Mouse (Mus musculus): ENCODE data around the gene Bmpr1b. TPM values are rescaled to one million over a fixed set of nuclear protein-coding genes. Genes with fewer than 3 reads are reported as not detected.

Gene Bmpr1b
- polyA plus RNA-seq, 1 experiment from 2014 or later = 2.7 TPM

DNA sequence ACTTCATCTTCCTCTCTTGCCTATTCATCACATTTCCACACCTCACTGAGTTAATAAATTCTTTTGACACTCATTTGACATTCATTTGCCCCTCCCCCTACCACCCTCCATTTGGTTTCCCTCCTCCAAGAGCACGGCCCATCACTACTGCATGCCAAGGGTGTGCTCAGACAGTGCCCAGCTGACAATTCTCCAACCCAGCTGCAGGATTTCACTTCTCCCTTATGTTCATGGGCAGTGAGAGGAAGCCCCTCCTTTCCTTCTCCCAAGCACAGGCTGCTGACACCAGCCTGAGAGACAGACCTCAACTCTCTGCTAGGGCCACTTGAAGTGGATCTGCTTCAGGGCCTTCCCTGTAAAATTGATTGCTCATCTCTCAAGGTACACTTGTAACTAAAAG is 371.4 kb downstream of the Bmpr1b start:
- no peak overlapping the region for H3K9ac ChIP-seq (ENCODE audit: low read length)
- WGBS = 11% methylated on average over 1 of the region's 1 CpGs
- H3K4me3 ChIP-seq (ENCODE audit: low read depth, low read length) = no peak overlapping the region
- H3K4me2 ChIP-seq (replicated peaks; ENCODE audit: low read depth) = no peak overlapping the region
- TF ChIP-seq EP300 (optimal IDR thresholded peaks at IDR 0.05) = no peak
- TF ChIP-seq CTCF (IDR thresholded peaks at IDR 0.05; ENCODE audit: low read depth) = no peak
- no peaks in the 10 kb centered on the region for H3K4me1 ChIP-seq (replicated peaks; ENCODE audit: control insufficient read depth, insufficient read depth)
- no peaks in the 10 kb centered on the region for H3K36me3 ChIP-seq (ENCODE audit: control insufficient read depth, insufficient read depth, low read length)
- no peak for ATAC-seq (ENCODE audit: low FRiP score, low TSS enrichment)
- no peaks in the 10 kb centered on the region for H3K9me3 ChIP-seq (ENCODE audit: control insufficient read depth, low read length)
- H3K27me3 ChIP-seq (ENCODE audit: control insufficient read depth, insufficient read depth, low read length) = no peaks in the 10 kb centered on the region
- no peak for DNase-seq (ENCODE audit: low spot score)
- no peak overlapping the region for H3K27ac ChIP-seq (replicated peaks)

DNA sequence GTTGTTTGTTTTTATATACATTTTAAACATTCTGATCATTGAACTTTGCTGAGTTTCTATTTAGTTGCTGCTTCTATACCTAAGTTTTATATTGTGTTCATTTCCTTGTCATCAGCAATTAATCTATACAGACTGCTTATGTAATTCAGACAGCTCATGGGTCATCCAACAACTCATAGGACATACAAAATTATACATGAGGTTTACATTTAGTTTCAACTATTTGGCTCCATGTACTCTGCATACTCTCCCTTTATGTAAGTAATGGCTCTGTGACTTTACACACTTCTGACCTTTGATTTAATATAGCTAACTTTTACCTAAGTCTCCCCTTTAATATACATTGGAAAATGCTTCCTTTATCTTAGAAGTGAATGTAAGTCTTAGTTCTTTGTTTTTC is 371.9 kb downstream of the Bmpr1b start:
- Histone ChIP-seq H3K4me3 (ENCODE audit: low read depth, low read length) (no peak overlapping the region), H3K36me3 (ENCODE audit: control insufficient read depth, insufficient read depth, low read length) (no peaks in the 10 kb centered on the region), H3K9me3 (ENCODE audit: control insufficient read depth, low read length) (no peaks in the 10 kb centered on the region), H3K9ac (ENCODE audit: low read length) (no peak overlapping the region), H3K27me3 (ENCODE audit: control insufficient read depth, insufficient read depth, low read length) (no peaks in the 10 kb centered on the region), H3K27ac (replicated peaks) (no peak overlapping the region), H3K4me2 (replicated peaks; ENCODE audit: low read depth) (no peak overlapping the region), H3K4me1 (replicated peaks; ENCODE audit: control insufficient read depth, insufficient read depth) (no peaks in the 10 kb centered on the region)
- no peak for TF ChIP-seq EP300 (optimal IDR thresholded peaks at IDR 0.05)
- no peak for TF ChIP-seq CTCF (IDR thresholded peaks at IDR 0.05; ENCODE audit: low read depth)
- ATAC-seq (ENCODE audit: low FRiP score, low TSS enrichment) (no peak), DNase-seq (ENCODE audit: low spot score) (no peak)

DNA sequence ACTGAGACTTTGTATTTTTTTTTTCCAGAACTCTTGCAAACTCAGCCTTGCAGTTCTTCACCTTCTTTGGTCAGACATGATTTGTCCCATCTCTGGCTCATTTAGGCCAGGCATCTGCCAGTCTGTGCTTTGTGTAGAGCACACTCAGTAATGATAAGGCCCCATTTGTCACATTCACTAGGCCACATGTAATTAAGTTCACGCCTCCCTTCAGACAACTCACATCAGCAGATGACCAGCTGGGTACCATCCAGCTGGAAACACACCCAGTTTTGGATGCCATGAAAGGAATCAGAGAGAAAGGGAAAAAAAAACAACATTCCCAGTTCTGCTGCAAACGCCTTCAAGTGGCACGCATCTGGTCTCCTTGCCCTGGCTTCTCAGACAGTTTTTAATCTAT is 374.9 kb downstream of the Bmpr1b start:
- 80% methylated on average over 3 of the region's 3 CpGs for WGBS
- no peaks in the 10 kb centered on the region for H3K27me3 ChIP-seq (ENCODE audit: control insufficient read depth, insufficient read depth, low read length)
- no peak overlapping the region for H3K9ac ChIP-seq (ENCODE audit: low read length)
- H3K36me3 ChIP-seq (ENCODE audit: control insufficient read depth, insufficient read depth, low read length) = no peaks in the 10 kb centered on the region
- DNase-seq (ENCODE audit: low spot score) = no peak
- H3K4me1 ChIP-seq (replicated peaks; ENCODE audit: control insufficient read depth, insufficient read depth) = no peaks in the 10 kb centered on the region
- no peak for ATAC-seq (ENCODE audit: low FRiP score, low TSS enrichment)
- H3K4me2 ChIP-seq (replicated peaks; ENCODE audit: low read depth) = no peak overlapping the region
- no peaks in the 10 kb centered on the region for H3K9me3 ChIP-seq (ENCODE audit: control insufficient read depth, low read length)
- H3K27ac ChIP-seq (replicated peaks) = no peak overlapping the region
- no peak overlapping the region for H3K4me3 ChIP-seq (ENCODE audit: low read depth, low read length)
- TF ChIP-seq EP300 (optimal IDR thresholded peaks at IDR 0.05) = no peak

DNA sequence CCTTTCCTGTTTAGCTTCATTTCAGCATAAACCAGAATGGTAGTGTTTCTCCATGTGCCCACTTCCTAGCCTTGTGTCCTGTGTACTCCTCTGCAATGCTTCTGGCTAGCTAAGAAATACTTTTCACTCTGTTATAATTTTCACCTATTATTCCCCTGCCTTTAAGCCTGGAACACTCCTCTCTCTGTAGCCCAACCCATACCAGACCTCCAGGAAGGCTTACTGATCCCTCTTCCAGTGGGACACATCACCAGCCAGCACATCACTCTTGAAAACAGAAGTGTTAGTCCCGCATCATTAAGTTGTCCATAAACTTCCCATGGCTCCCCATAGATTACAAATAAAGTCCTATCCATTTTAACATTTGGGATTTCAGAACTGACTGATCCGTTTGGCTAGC is 375.5 kb downstream of the Bmpr1b start:
- 77% methylated on average over 2 of the region's 2 CpGs for WGBS
- Histone ChIP-seq H3K4me1 (replicated peaks; ENCODE audit: control insufficient read depth, insufficient read depth) (no peaks in the 10 kb centered on the region), H3K4me2 (replicated peaks; ENCODE audit: low read depth) (no peak overlapping the region), H3K36me3 (ENCODE audit: control insufficient read depth, insufficient read depth, low read length) (no peaks in the 10 kb centered on the region), H3K27ac (replicated peaks) (no peak overlapping the region), H3K9me3 (ENCODE audit: control insufficient read depth, low read length) (no peaks in the 10 kb centered on the region), H3K9ac (ENCODE audit: low read length) (no peak overlapping the region), H3K4me3 (ENCODE audit: low read depth, low read length) (no peak overlapping the region), H3K27me3 (ENCODE audit: control insufficient read depth, insufficient read depth, low read length) (no peaks in the 10 kb centered on the region)
- no peak for ATAC-seq (ENCODE audit: low FRiP score, low TSS enrichment)
- no peak for TF ChIP-seq CTCF (IDR thresholded peaks at IDR 0.05; ENCODE audit: low read depth)
- TF ChIP-seq EP300 (optimal IDR thresholded peaks at IDR 0.05) = no peak
- no peak for DNase-seq (ENCODE audit: low spot score)

DNA sequence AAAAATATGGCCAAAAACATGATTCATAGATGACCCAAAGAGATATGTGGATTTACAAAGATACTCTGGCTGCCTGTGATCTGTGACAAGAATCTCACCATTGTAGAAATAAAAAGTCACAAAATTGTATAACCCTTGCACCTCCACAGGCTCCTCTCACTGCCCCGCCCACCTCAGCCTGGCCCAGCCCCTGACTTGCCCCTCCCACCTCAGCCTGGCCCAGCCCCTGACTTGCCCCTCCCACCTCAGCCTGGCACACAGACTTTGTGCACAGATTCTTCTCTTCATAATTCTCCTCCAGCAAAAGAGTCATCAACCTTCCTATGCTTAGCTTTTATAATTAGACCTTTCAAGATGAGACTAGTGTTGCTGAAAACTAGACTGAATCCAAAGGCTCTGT is 377.1 kb downstream of the Bmpr1b start:
- WGBS = 83% methylated on average over 1 of the region's 1 CpGs
- no peak for DNase-seq (ENCODE audit: low spot score)
- H3K27ac ChIP-seq (replicated peaks) = no peak overlapping the region
- no peak for ATAC-seq (ENCODE audit: low FRiP score, low TSS enrichment)
- no peaks in the 10 kb centered on the region for H3K27me3 ChIP-seq (ENCODE audit: control insufficient read depth, insufficient read depth, low read length)
- no peaks in the 10 kb centered on the region for H3K36me3 ChIP-seq (ENCODE audit: control insufficient read depth, insufficient read depth, low read length)
- no peak for TF ChIP-seq CTCF (IDR thresholded peaks at IDR 0.05; ENCODE audit: low read depth)
- TF ChIP-seq EP300 (optimal IDR thresholded peaks at IDR 0.05) = no peak
- no peak overlapping the region for H3K4me3 ChIP-seq (ENCODE audit: low read depth, low read length)
- no peak overlapping the region for H3K4me2 ChIP-seq (replicated peaks; ENCODE audit: low read depth)
- H3K4me1 ChIP-seq (replicated peaks; ENCODE audit: control insufficient read depth, insufficient read depth) = no peaks in the 10 kb centered on the region
- H3K9me3 ChIP-seq (ENCODE audit: control insufficient read depth, low read length) = no peaks in the 10 kb centered on the region
- no peak overlapping the region for H3K9ac ChIP-seq (ENCODE audit: low read length)

DNA sequence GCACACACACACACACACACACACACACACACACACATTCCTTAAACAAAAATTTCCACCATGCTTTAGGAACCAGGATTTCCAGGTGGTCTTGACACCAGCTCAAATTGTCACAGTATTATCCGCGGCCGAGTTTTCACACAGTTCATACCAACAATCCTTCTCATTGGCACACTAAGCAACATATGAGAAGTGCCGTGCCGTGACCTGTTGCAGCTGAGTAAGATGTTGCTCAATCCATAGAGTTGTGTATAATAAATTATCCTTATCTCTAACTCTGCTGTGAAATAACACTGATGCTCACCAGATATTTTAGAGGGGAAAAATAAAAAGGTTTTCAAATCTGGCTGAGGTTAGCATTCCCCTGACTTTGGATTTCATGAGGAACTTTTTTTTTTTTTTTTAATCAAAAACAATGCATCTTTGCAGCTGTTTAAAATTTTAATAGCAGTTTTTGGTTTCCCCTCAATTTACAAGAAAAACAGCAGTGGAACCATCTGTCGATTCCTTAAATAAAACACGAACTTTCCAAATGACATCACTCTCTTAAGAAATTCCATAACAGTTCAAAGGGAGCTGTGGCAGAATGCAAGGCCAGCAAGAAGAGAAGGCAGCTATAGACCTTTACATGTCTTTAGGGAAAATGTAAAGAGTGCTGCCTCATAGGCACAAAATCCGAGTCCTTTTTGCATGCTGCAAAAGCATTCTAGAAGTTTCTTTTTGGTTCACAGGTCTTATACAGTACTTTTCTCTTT is 378.0 kb downstream of the Bmpr1b start:
- ATAC-seq (ENCODE audit: low FRiP score, low TSS enrichment) = no peak
- 53% methylated on average over 8 of the region's 8 CpGs for WGBS
- Histone ChIP-seq H3K9ac (ENCODE audit: low read length) (no peak overlapping the region), H3K9me3 (ENCODE audit: control insufficient read depth, low read length) (no peaks in the 10 kb centered on the region), H3K4me3 (ENCODE audit: low read depth, low read length) (no peak overlapping the region), H3K36me3 (ENCODE audit: control insufficient read depth, insufficient read depth, low read length) (no peaks in the 10 kb centered on the region), H3K4me1 (replicated peaks; ENCODE audit: control insufficient read depth, insufficient read depth) (no peaks in the 10 kb centered on the region), H3K4me2 (replicated peaks; ENCODE audit: low read depth) (no peak overlapping the region), H3K27me3 (ENCODE audit: control insufficient read depth, insufficient read depth, low read length) (no peaks in the 10 kb centered on the region), H3K27ac (replicated peaks) (no peak overlapping the region)
- TF ChIP-seq CTCF (IDR thresholded peaks at IDR 0.05; ENCODE audit: low read depth) = no peak
- TF ChIP-seq EP300 (optimal IDR thresholded peaks at IDR 0.05) = no peak
- no peak for DNase-seq (ENCODE audit: low spot score)

Other genes starting within 250 kb of the Bmpr1b start
- 28.9 and 29.7 TPM in 2 replicates for gene Pdlim5, start 226.3 kb upstream of the Bmpr1b start, polyA plus RNA-seq (2015; fragmentation: Nextera tagmentation; extraction: Ambion mirVana)

All from stomach, postnatal 0 days (tissue).